Mouse (Mus musculus): ENCODE measurements around the gene Aqp8. TPM values are rescaled to one million over a fixed set of nuclear protein-coding genes. Genes with fewer than 3 reads are reported as not detected.
A peak's percentile ranks its signal among the peaks of the same experiment; 100 is the strongest.

Gene Aqp8
- polyA plus RNA-seq, 1 experiment from 2014 or later = not detected

GRCm38 (mm10) chr7:123449676-123450075 lies 12.4 kb upstream of the Aqp8 start:
- no peak overlapping the region for H3K4me2 ChIP-seq (replicated peaks)
- no peaks in the 10 kb centered on the region for H3K4me1 ChIP-seq
- no peaks in the 10 kb centered on the region for H3K27me3 ChIP-seq
- no peaks in the 10 kb centered on the region for H3K36me3 ChIP-seq
- ATAC-seq (replicated peaks) = no peak
- H3K4me3 ChIP-seq = no peak overlapping the region
- H3K9me3 ChIP-seq = no peaks in the 10 kb centered on the region
- no peak overlapping the region for H3K9ac ChIP-seq (replicated peaks)
- 71% methylated on average over 10 of the region's 10 CpGs for WGBS
- no peak overlapping the region for H3K27ac ChIP-seq (replicated peaks)

- no peaks in the 10 kb centered on the region for H3K9me3 ChIP-seq
- ATAC-seq (replicated peaks) = no peak
- H3K4me1 ChIP-seq = no peaks in the 10 kb centered on the region
- no peaks in the 10 kb centered on the region for H3K27me3 ChIP-seq
- 88% methylated on average over 2 of the region's 2 CpGs for WGBS
- H3K4me3 ChIP-seq = no peak overlapping the region
- no peaks in the 10 kb centered on the region for H3K36me3 ChIP-seq
- H3K4me2 ChIP-seq (replicated peaks) = no peak overlapping the region
- H3K27ac ChIP-seq (replicated peaks) = no peak overlapping the region
- no peak overlapping the region for H3K9ac ChIP-seq (replicated peaks)
These were observed 11.6 kb upstream of the Aqp8 start for GRCm38 (mm10) chr7:123450515-123450914.

GRCm38 (mm10) chr7:123452551-123452950 lies 9.5 kb upstream of the Aqp8 start:
- H3K27ac ChIP-seq (replicated peaks) = no peak overlapping the region
- H3K4me3 ChIP-seq = no peak overlapping the region
- H3K4me2 ChIP-seq (replicated peaks) = no peak overlapping the region
- 84% methylated on average over 6 of the region's 6 CpGs for WGBS
- no peaks in the 10 kb centered on the region for H3K9me3 ChIP-seq
- H3K36me3 ChIP-seq = no peaks in the 10 kb centered on the region
- H3K27me3 ChIP-seq = no peaks in the 10 kb centered on the region
- ATAC-seq (replicated peaks) = no peak
- H3K9ac ChIP-seq (replicated peaks) = no peak overlapping the region
- no peaks in the 10 kb centered on the region for H3K4me1 ChIP-seq

- H3K36me3 ChIP-seq = no peaks in the 10 kb centered on the region
- no peak for ATAC-seq (replicated peaks)
- H3K4me1 ChIP-seq = no peaks in the 10 kb centered on the region
- no peaks in the 10 kb centered on the region for H3K27me3 ChIP-seq
- no peak overlapping the region for H3K4me3 ChIP-seq
- no peak overlapping the region for H3K27ac ChIP-seq (replicated peaks)
- no peak overlapping the region for H3K9ac ChIP-seq (replicated peaks)
- no peak overlapping the region for H3K4me2 ChIP-seq (replicated peaks)
- WGBS = 91% methylated on average over 8 of the region's 8 CpGs
- no peaks in the 10 kb centered on the region for H3K9me3 ChIP-seq
These were observed 9.0 kb upstream of the Aqp8 start for GRCm38 (mm10) chr7:123453066-123453465.

GRCm38 (mm10) chr7:123455088-123455487 lies 7.0 kb upstream of the Aqp8 start:
- no peak for ATAC-seq (replicated peaks)
- Histone ChIP-seq H3K9me3 (no peaks in the 10 kb centered on the region), H3K27me3 (no peaks in the 10 kb centered on the region), H3K4me3 (no peak overlapping the region), H3K27ac (replicated peaks) (no peak overlapping the region), H3K36me3 (no peaks in the 10 kb centered on the region), H3K4me1 (no peaks in the 10 kb centered on the region), H3K4me2 (replicated peaks) (no peak overlapping the region), H3K9ac (replicated peaks) (no peak overlapping the region)
- WGBS = over 99% methylated on average over 3 of the region's 3 CpGs

- Histone ChIP-seq H3K27me3 (no peaks in the 10 kb centered on the region), H3K4me3 (no peak overlapping the region), H3K36me3 (no peaks in the 10 kb centered on the region), H3K4me1 (no peaks in the 10 kb centered on the region), H3K27ac (replicated peaks) (no peak overlapping the region), H3K4me2 (replicated peaks) (no peak overlapping the region), H3K9ac (replicated peaks) (no peak overlapping the region), H3K9me3 (no peaks in the 10 kb centered on the region)
- no peak for ATAC-seq (replicated peaks)
- WGBS = 90% methylated on average over 4 of the region's 4 CpGs
These were observed 3.8 kb upstream of the Aqp8 start for GRCm38 (mm10) chr7:123458309-123458708.

GRCm38 (mm10) chr7:123459247-123459646 lies 2.8 kb upstream of the Aqp8 start:
- no peaks in the 10 kb centered on the region for H3K27me3 ChIP-seq
- ATAC-seq (replicated peaks) = no peak

GRCm38 (mm10) chr7:123461316-123461715 lies 775 bp upstream of the Aqp8 start:
- Histone ChIP-seq H3K4me1 (no peaks in the 10 kb centered on the region), H3K27ac (replicated peaks) (no peak overlapping the region), H3K4me3 (no peak overlapping the region), H3K27me3 (no peaks in the 10 kb centered on the region), H3K36me3 (no peaks in the 10 kb centered on the region), H3K4me2 (replicated peaks) (no peak overlapping the region), H3K9ac (replicated peaks) (no peak overlapping the region), H3K9me3 (no peaks in the 10 kb centered on the region)
- WGBS = 75% methylated on average over 4 of the region's 4 CpGs
- no peak for ATAC-seq (replicated peaks)

More at GRCm38 (mm10) chr7:123459247-123459646, 2.8 kb upstream of the Aqp8 start:
- H3K36me3 ChIP-seq = no peaks in the 10 kb centered on the region
- no peak overlapping the region for H3K9ac ChIP-seq (replicated peaks)
- WGBS = 87% methylated on average over 4 of the region's 4 CpGs
- no peaks in the 10 kb centered on the region for H3K9me3 ChIP-seq
- no peak overlapping the region for H3K4me3 ChIP-seq
- no peak overlapping the region for H3K27ac ChIP-seq (replicated peaks)
- no peaks in the 10 kb centered on the region for H3K4me1 ChIP-seq
- H3K4me2 ChIP-seq (replicated peaks) = no peak overlapping the region

- Histone ChIP-seq H3K9ac (replicated peaks) (no peak overlapping the region), H3K27ac (replicated peaks) (no peak overlapping the region), H3K27me3 (no peaks in the 10 kb centered on the region), H3K4me1 (no peaks in the 10 kb centered on the region), H3K4me2 (replicated peaks) (no peak overlapping the region), H3K36me3 (no peaks in the 10 kb centered on the region), H3K4me3 (no peak overlapping the region), H3K9me3 (no peaks in the 10 kb centered on the region)
- WGBS = 90% methylated on average over 4 of the region's 4 CpGs
- no peak for ATAC-seq (replicated peaks)
These were observed 1.5 kb downstream of the Aqp8 start for GRCm38 (mm10) chr7:123463569-123463968.

- Histone ChIP-seq H3K4me2 (replicated peaks) (no peak overlapping the region), H3K9ac (replicated peaks) (no peak overlapping the region), H3K27me3 (no peaks in the 10 kb centered on the region), H3K4me1 (no peaks in the 10 kb centered on the region), H3K27ac (replicated peaks) (no peak overlapping the region), H3K9me3 (no peaks in the 10 kb centered on the region), H3K36me3 (no peaks in the 10 kb centered on the region), H3K4me3 (no peak overlapping the region)
- WGBS = 40% methylated on average over 6 of the region's 6 CpGs
- ATAC-seq (replicated peaks) = peak; percentile 79; the same call in 1 of the 2 replicates
These were observed 3.7 kb downstream of the Aqp8 start for GRCm38 (mm10) chr7:123465692-123466387.

- ATAC-seq (replicated peaks) = no peak
- Histone ChIP-seq H3K36me3 (no peaks in the 10 kb centered on the region), H3K27ac (replicated peaks) (no peak overlapping the region), H3K4me3 (no peak overlapping the region), H3K9me3 (0 out of 2 replicates have a peak, but pooled peaks cover 4% of the 10 kb centered on the region), H3K27me3 (no peaks in the 10 kb centered on the region), H3K9ac (replicated peaks) (no peak overlapping the region), H3K4me2 (replicated peaks) (no peak overlapping the region), H3K4me1 (no peaks in the 10 kb centered on the region)
- 80% methylated on average over 1 of the region's 1 CpGs for WGBS
These were observed 5.9 kb downstream of the Aqp8 start for GRCm38 (mm10) chr7:123467961-123468360.

- Histone ChIP-seq H3K36me3 (peaks cover 31% of the 10 kb centered on the region), H3K4me3 (no peak overlapping the region), H3K4me2 (replicated peaks) (no peak overlapping the region), H3K27me3 (no peaks in the 10 kb centered on the region), H3K9ac (replicated peaks) (no peak overlapping the region), H3K9me3 (no peaks in the 10 kb centered on the region), H3K27ac (replicated peaks) (no peak overlapping the region), H3K4me1 (no peaks in the 10 kb centered on the region)
- WGBS = 81% methylated on average over 5 of the region's 5 CpGs
- no peak for ATAC-seq (replicated peaks)
These were observed 25.6 kb downstream of the Aqp8 start for GRCm38 (mm10) chr7:123487703-123488102.
